Mouse (Mus musculus) CH12.LX (cell line): ENCODE measurements at regions not wholly inside any gene's neighbourhood (a gene's known extent, or its start where the extent isn't known, plus 50 kb on each side); places are given as distances from the start of the nearest gene placed in this dataset.

Experiments
- DNase-seq: peaks from one replicate; pipeline ENCODE4 v3.0.0-alpha.2; 2013; ENCODE audit errors: extremely low read depth
- H3K27ac ChIP-seq: 2 replicates; pipeline ENCODE4 v1.5.1; 2012; ENCODE audit warnings: low read depth, mild to moderate bottlenecking, control low read depth, moderate library complexity; ENCODE audit not compliant: insufficient read depth
- H3K27me3 ChIP-seq: replicated peaks from 2 replicates; pipeline ENCODE3; 2012; ENCODE audit warnings: inconsistent platforms
- H3K36me3 ChIP-seq, 2 experiments: replicated peaks in 1 of 2; 2 replicates each; pipeline versions ENCODE3 to v1.6.1; 2012; ENCODE audit warnings: inconsistent platforms in 1 of 2, low read length in 1 of 2, mild to moderate bottlenecking in 1 of 2, mixed read lengths in 1 of 2, moderate library complexity in 1 of 2; ENCODE audit not compliant: control insufficient read depth in 1 of 2, insufficient read depth in 1 of 2
- H3K4me1 ChIP-seq, 2 experiments: 2 replicates each; pipeline ENCODE4 v1.6.1; 2012; ENCODE audit warnings: inconsistent platforms in 1 of 2, moderate library complexity in 1 of 2; ENCODE audit not compliant: insufficient read depth in 2 of 2, control insufficient read depth in 1 of 2
- H3K4me2 ChIP-seq: 2 replicates; pipeline ENCODE4 v1.6.1; 2012; ENCODE audit warnings: low read depth, mild to moderate bottlenecking, control low read depth; ENCODE audit not compliant: poor library complexity, insufficient read depth, severe bottlenecking
- H3K4me3 ChIP-seq, 3 experiments: fragments of 150-350 bp in 1 of 3; sonication (generic) in 1 of 3; replicated peaks in 1 of 3; 2 replicates each; pipeline versions ENCODE3 to v1.5.1; 2011 to 2012; ENCODE audit warnings: low read depth in 2 of 3, low read length in 2 of 3, mild to moderate bottlenecking in 2 of 3, moderate library complexity in 2 of 3, control low read depth in 1 of 3, improper control_type of control experiment in 1 of 3, inconsistent platforms in 1 of 3, mixed read lengths in 1 of 3; ENCODE audit not compliant: poor library complexity in 1 of 3
- H3K79me2 ChIP-seq: replicated peaks from 2 replicates; pipeline ENCODE4 v1.6.1; 2012; ENCODE audit warnings: mild to moderate bottlenecking, moderate library complexity; ENCODE audit not compliant: control insufficient read depth, poor library complexity, insufficient read depth, severe bottlenecking; ENCODE audit errors: extremely low read depth
- H3K9ac ChIP-seq: 2 replicates; pipeline ENCODE4 v1.6.1; 2012; ENCODE audit warnings: low read depth, mild to moderate bottlenecking, control low read depth, moderate library complexity; ENCODE audit not compliant: insufficient read depth
- H3K9me3 ChIP-seq: replicated peaks from 2 replicates; pipeline ENCODE3; 2012; ENCODE audit warnings: low read length, inconsistent platforms, mixed read lengths
- BHLHE40 ChIP-seq: IDR thresholded peaks from 2 replicates; pipeline ENCODE4 v1.6.1; 2011; ENCODE audit warnings: mild to moderate bottlenecking, low read depth, low read length, improper control_type of control experiment
- CHD1 ChIP-seq: IDR thresholded peaks from 2 replicates; pipeline ENCODE4 v1.6.1; 2012; ENCODE audit warnings: low read depth, low read length, improper control_type of control experiment, inconsistent platforms
- CHD2 ChIP-seq: IDR thresholded peaks from 2 replicates; pipeline ENCODE4 v1.6.1; 2011; ENCODE audit warnings: low read length, improper control_type of control experiment
- CTCF ChIP-seq, 2 experiments: IDR thresholded peaks in 1 of 2; conservative IDR thresholded peaks in 1 of 2; 2 replicates each; pipeline ENCODE4 v1.5.1; 2011 to 2012; ENCODE audit warnings: low read depth in 2 of 2, low read length in 2 of 2, improper control_type of control experiment in 1 of 2, inconsistent platforms in 1 of 2, mild to moderate bottlenecking in 1 of 2, moderate library complexity in 1 of 2
- EP300 ChIP-seq: IDR thresholded peaks from 2 replicates; pipeline ENCODE4 v1.6.1; 2011; ENCODE audit warnings: low read length, improper control_type of control experiment
- ETS1 ChIP-seq: conservative IDR thresholded peaks from 2 replicates; pipeline ENCODE4 v1.6.1; 2012; ENCODE audit warnings: low read depth, mild to moderate bottlenecking, inconsistent platforms, low read length, improper control_type of control experiment, moderate library complexity
- GABPA ChIP-seq: IDR thresholded peaks from 2 replicates; pipeline ENCODE4 v1.6.1; 2012; ENCODE audit warnings: low read depth, low read length, improper control_type of control experiment, inconsistent platforms; ENCODE audit not compliant: insufficient replicate concordance
- HCFC1 ChIP-seq: IDR thresholded peaks from 2 replicates; pipeline ENCODE4 v1.6.1; 2012; ENCODE audit warnings: low read depth, mild to moderate bottlenecking, inconsistent platforms, low read length, improper control_type of control experiment
- IRF4 ChIP-seq: IDR thresholded peaks from 2 replicates; pipeline ENCODE4 v1.6.1; 2014; ENCODE audit warnings: low read depth, mild to moderate bottlenecking, inconsistent platforms, low read length, improper control_type of control experiment
- JUN ChIP-seq: IDR thresholded peaks from 2 replicates; pipeline ENCODE4 v1.6.1; 2011; ENCODE audit warnings: low read depth, mild to moderate bottlenecking, low read length, improper control_type of control experiment, moderate library complexity; ENCODE audit not compliant: insufficient read depth
- KAT2A ChIP-seq: IDR thresholded peaks from 2 replicates; pipeline ENCODE4 v1.6.1; 2012; ENCODE audit warnings: low read length, improper control_type of control experiment, inconsistent platforms; ENCODE audit not compliant: insufficient replicate concordance
- MAFK ChIP-seq: IDR thresholded peaks from 2 replicates; pipeline ENCODE4 v1.6.1; 2011; ENCODE audit warnings: low read length, improper control_type of control experiment; ENCODE audit not compliant: insufficient replicate concordance
- MAX ChIP-seq: IDR thresholded peaks from 2 replicates; pipeline ENCODE4 v1.6.1; 2011; ENCODE audit warnings: low read length, improper control_type of control experiment
- MEF2A ChIP-seq: IDR thresholded peaks from 2 replicates; pipeline ENCODE4 v1.6.1; 2014; ENCODE audit warnings: low read depth, mild to moderate bottlenecking, inconsistent platforms, low read length, improper control_type of control experiment, borderline replicate concordance
- MXI1 ChIP-seq: IDR thresholded peaks from 2 replicates; pipeline ENCODE4 v1.6.1; 2011; ENCODE audit warnings: mild to moderate bottlenecking, low read depth, low read length, improper control_type of control experiment
- NELFE ChIP-seq: IDR thresholded peaks from 2 replicates; pipeline ENCODE4 v1.6.1; 2011; ENCODE audit warnings: low read depth, low read length, improper control_type of control experiment
- NRF1 ChIP-seq: IDR thresholded peaks from 2 replicates; pipeline ENCODE4 v1.6.1; 2014; ENCODE audit warnings: low read depth, mild to moderate bottlenecking, inconsistent platforms, low read length, improper control_type of control experiment, moderate library complexity
- PAX5 ChIP-seq: IDR thresholded peaks from 2 replicates; pipeline ENCODE4 v1.6.1; 2012; ENCODE audit warnings: low read length, inconsistent platforms, mixed read lengths
- POLR2A ChIP-seq: IDR thresholded peaks from 2 replicates; pipeline ENCODE4 v1.6.1; 2011; ENCODE audit warnings: low read depth, mild to moderate bottlenecking, improper control_type of control experiment, low read length
- POLR2AphosphoS2 ChIP-seq: IDR thresholded peaks from 2 replicates; pipeline ENCODE4 v1.6.1; 2011; ENCODE audit warnings: low read depth, low read length, improper control_type of control experiment
- RCOR1 ChIP-seq: conservative IDR thresholded peaks from 2 replicates; pipeline ENCODE4 v1.6.1; 2012; ENCODE audit warnings: low read depth, mild to moderate bottlenecking, inconsistent platforms, low read length, improper control_type of control experiment
- SIN3A ChIP-seq: IDR thresholded peaks from 2 replicates; pipeline ENCODE4 v1.6.1; 2012; ENCODE audit warnings: low read length, improper control_type of control experiment, inconsistent platforms
- SMC3 ChIP-seq: IDR thresholded peaks from 2 replicates; pipeline ENCODE4 v1.6.1; 2011; ENCODE audit warnings: low read depth, low read length, improper control_type of control experiment
- TCF12 ChIP-seq: IDR thresholded peaks from 2 replicates; pipeline ENCODE4 v1.6.1; 2014; ENCODE audit warnings: low read depth, mild to moderate bottlenecking, inconsistent platforms, low read length, improper control_type of control experiment
- UBTF ChIP-seq: IDR thresholded peaks from 2 replicates; pipeline ENCODE4 v1.6.1; 2012; ENCODE audit warnings: low read depth, mild to moderate bottlenecking, inconsistent platforms, low read length, improper control_type of control experiment, moderate library complexity
- USF1 ChIP-seq: IDR thresholded peaks from 2 replicates; pipeline ENCODE4 v1.6.1; 2014; ENCODE audit warnings: low read depth, mild to moderate bottlenecking, inconsistent platforms, low read length, improper control_type of control experiment
- USF2 ChIP-seq: conservative IDR thresholded peaks from 2 replicates; pipeline ENCODE4 v1.6.1; 2011; ENCODE audit warnings: low read depth, low read length, improper control_type of control experiment
- ZMIZ1 ChIP-seq: IDR thresholded peaks from 2 replicates; pipeline ENCODE4 v1.6.1; 2012; ENCODE audit warnings: low read depth, mild to moderate bottlenecking, inconsistent platforms, low read length, improper control_type of control experiment
- dilution Hi-C: fragments of 300-500 bp; cut with MboI; formaldehyde crosslinking; loops from 2 replicates; pipeline ENCODE4 v1.14.3; 2020; ENCODE audit warnings: low sequenced_read_pairs; ENCODE audit not compliant: extremely low pct_unique_long_range_greater_than_20kb, extremely low pct_ligation_motif_present
- in situ Hi-C: fragments of 300-500 bp; cut with MboI; formaldehyde crosslinking; loops from 3 replicates; pipeline ENCODE4 v1.14.3; 2019; ENCODE audit warnings: low sequenced_read_pairs, low pct_ligation_motif_present, low pct_unique_long_range_greater_than_20kb, mixed read lengths

GRCm38 (mm10) chr6:82855401-82855800, 81.1 kb upstream of the Hk2 start:
- no peak overlapping the region for H3K9ac ChIP-seq
- no peak overlapping the region for H3K4me3 ChIP-seq
- H3K36me3 ChIP-seq = no peaks in the 10 kb centered on the region
- no peak overlapping the region for H3K4me2 ChIP-seq
- no peaks in the 10 kb centered on the region for H3K27me3 ChIP-seq
- DNase-seq = no peak
- TF ChIP-seq NELFE (no peak), KAT2A (no peak), SMC3 (no peak), CTCF (conservative IDR thresholded peaks at IDR 0.05 in 1 of 2, IDR thresholded peaks at IDR 0.05 in 1 of 2; ENCODE audit: low read depth in 2 of 2, low read length in 2 of 2) (no peak), MEF2A (no peak), POLR2AphosphoS2 (no peak), JUN (no peak), ZMIZ1 (no peak), IRF4 (no peak), EP300 (no peak), USF1 (no peak), BHLHE40 (no peak), SIN3A (no peak), USF2 (no peak), TCF12 (no peak), NRF1 (no peak), PAX5 (no peak), CHD2 (no peak), RCOR1 (no peak), MAX (no peak)
- no peak overlapping the region for H3K27ac ChIP-seq
- no peaks in the 10 kb centered on the region for H3K79me2 ChIP-seq
- peaks cover 0 to 15% of the 10 kb centered on the region in 2 experiments; a peak in 2 of 4 replicates for H3K4me1 ChIP-seq
- H3K9me3 ChIP-seq = no peaks in the 10 kb centered on the region
- in situ Hi-C loops (no loop called here), dilution Hi-C loops (no loop called here)

DNA sequence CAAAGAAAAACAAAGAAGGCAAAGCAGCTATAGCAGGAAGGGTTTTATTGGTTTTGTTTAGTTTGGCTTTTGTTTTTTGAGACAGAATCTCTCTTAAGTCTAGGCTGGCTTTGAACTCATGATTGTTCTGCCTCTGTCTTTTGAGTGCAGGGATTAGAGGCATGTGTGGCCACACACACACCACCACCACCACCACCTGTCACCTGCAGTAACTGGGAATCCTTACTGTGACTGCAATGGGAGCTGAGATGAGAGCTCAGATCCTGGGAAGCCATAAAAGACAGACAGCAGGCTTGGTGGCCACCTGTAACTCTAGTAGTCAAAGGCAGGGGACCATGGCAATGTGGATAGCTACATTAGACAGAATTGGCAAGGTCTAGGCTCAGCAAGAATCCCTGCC, 80.5 kb upstream of the Hk2 start:
- Histone ChIP-seq H3K4me1 (peaks cover 0 to 15% of the 10 kb centered on the region in 2 experiments; a peak in 2 of 4 replicates), H3K36me3 (no peaks in the 10 kb centered on the region), H3K9me3 (no peaks in the 10 kb centered on the region), H3K9ac (no peak overlapping the region), H3K4me3 (no peak overlapping the region), H3K4me2 (no peak overlapping the region), H3K79me2 (no peaks in the 10 kb centered on the region), H3K27ac (no peak overlapping the region), H3K27me3 (no peaks in the 10 kb centered on the region)
- dilution Hi-C loops = no loop called here
- in situ Hi-C loops = no loop called here
- TF ChIP-seq SMC3 = no peak
- no peak for TF ChIP-seq NRF1
- no peak for TF ChIP-seq ZMIZ1
- no peak for TF ChIP-seq RCOR1
- TF ChIP-seq MXI1 = no peak
- no peak for TF ChIP-seq HCFC1
- TF ChIP-seq MEF2A = no peak
- no peak for TF ChIP-seq USF1
- TF ChIP-seq POLR2AphosphoS2 = no peak
- no peak for TF ChIP-seq MAFK
- no peak for TF ChIP-seq CHD1
- TF ChIP-seq GABPA = no peak
- TF ChIP-seq POLR2A = no peak
- no peak for TF ChIP-seq UBTF
- TF ChIP-seq ETS1 = no peak
- TF ChIP-seq EP300 = no peak
- DNase-seq = no peak
